Mouse (Mus musculus) CH12.LX (cell line): ENCODE measurements around the gene Stox2. TPM values are rescaled to one million over a fixed set of nuclear protein-coding genes. Genes with fewer than 3 reads are reported as not detected.

Source experiments
- DNase-seq: peaks from one replicate; pipeline ENCODE4 v3.0.0-alpha.2; 2013; ENCODE audit errors: extremely low read depth
- H3K27ac ChIP-seq: 2 replicates; pipeline ENCODE4 v1.5.1; 2012; ENCODE audit warnings: low read depth, mild to moderate bottlenecking, control low read depth, moderate library complexity; ENCODE audit not compliant: insufficient read depth
- H3K27me3 ChIP-seq: replicated peaks from 2 replicates; pipeline ENCODE3; 2012; ENCODE audit warnings: inconsistent platforms
- H3K36me3 ChIP-seq, 2 experiments: replicated peaks in 1 of 2; 2 replicates each; pipeline versions ENCODE3 to v1.6.1; 2012; ENCODE audit warnings: inconsistent platforms in 1 of 2, low read length in 1 of 2, mild to moderate bottlenecking in 1 of 2, mixed read lengths in 1 of 2, moderate library complexity in 1 of 2; ENCODE audit not compliant: control insufficient read depth in 1 of 2, insufficient read depth in 1 of 2
- H3K4me1 ChIP-seq, 2 experiments: 2 replicates each; pipeline ENCODE4 v1.6.1; 2012; ENCODE audit warnings: inconsistent platforms in 1 of 2, moderate library complexity in 1 of 2; ENCODE audit not compliant: insufficient read depth in 2 of 2, control insufficient read depth in 1 of 2
- H3K4me2 ChIP-seq: 2 replicates; pipeline ENCODE4 v1.6.1; 2012; ENCODE audit warnings: low read depth, mild to moderate bottlenecking, control low read depth; ENCODE audit not compliant: poor library complexity, insufficient read depth, severe bottlenecking
- H3K4me3 ChIP-seq, 3 experiments: fragments of 150-350 bp in 1 of 3; sonication (generic) in 1 of 3; replicated peaks in 1 of 3; 2 replicates each; pipeline versions ENCODE3 to v1.5.1; 2011 to 2012; ENCODE audit warnings: low read depth in 2 of 3, low read length in 2 of 3, mild to moderate bottlenecking in 2 of 3, moderate library complexity in 2 of 3, control low read depth in 1 of 3, improper control_type of control experiment in 1 of 3, inconsistent platforms in 1 of 3, mixed read lengths in 1 of 3; ENCODE audit not compliant: poor library complexity in 1 of 3
- H3K79me2 ChIP-seq: replicated peaks from 2 replicates; pipeline ENCODE4 v1.6.1; 2012; ENCODE audit warnings: mild to moderate bottlenecking, moderate library complexity; ENCODE audit not compliant: control insufficient read depth, poor library complexity, insufficient read depth, severe bottlenecking; ENCODE audit errors: extremely low read depth
- H3K9ac ChIP-seq: 2 replicates; pipeline ENCODE4 v1.6.1; 2012; ENCODE audit warnings: low read depth, mild to moderate bottlenecking, control low read depth, moderate library complexity; ENCODE audit not compliant: insufficient read depth
- H3K9me3 ChIP-seq: replicated peaks from 2 replicates; pipeline ENCODE3; 2012; ENCODE audit warnings: low read length, inconsistent platforms, mixed read lengths
- BHLHE40 ChIP-seq: IDR thresholded peaks from 2 replicates; pipeline ENCODE4 v1.6.1; 2011; ENCODE audit warnings: mild to moderate bottlenecking, low read depth, low read length, improper control_type of control experiment
- CHD2 ChIP-seq: IDR thresholded peaks from 2 replicates; pipeline ENCODE4 v1.6.1; 2011; ENCODE audit warnings: low read length, improper control_type of control experiment
- ELF1 ChIP-seq: IDR thresholded peaks from 2 replicates; pipeline ENCODE4 v1.6.1; 2014; ENCODE audit warnings: low read depth, mild to moderate bottlenecking, inconsistent platforms, low read length, improper control_type of control experiment
- ETS1 ChIP-seq: conservative IDR thresholded peaks from 2 replicates; pipeline ENCODE4 v1.6.1; 2012; ENCODE audit warnings: low read depth, mild to moderate bottlenecking, inconsistent platforms, low read length, improper control_type of control experiment, moderate library complexity
- GABPA ChIP-seq: IDR thresholded peaks from 2 replicates; pipeline ENCODE4 v1.6.1; 2012; ENCODE audit warnings: low read depth, low read length, improper control_type of control experiment, inconsistent platforms; ENCODE audit not compliant: insufficient replicate concordance
- HCFC1 ChIP-seq: IDR thresholded peaks from 2 replicates; pipeline ENCODE4 v1.6.1; 2012; ENCODE audit warnings: low read depth, mild to moderate bottlenecking, inconsistent platforms, low read length, improper control_type of control experiment
- IRF4 ChIP-seq: IDR thresholded peaks from 2 replicates; pipeline ENCODE4 v1.6.1; 2014; ENCODE audit warnings: low read depth, mild to moderate bottlenecking, inconsistent platforms, low read length, improper control_type of control experiment
- MAX ChIP-seq: IDR thresholded peaks from 2 replicates; pipeline ENCODE4 v1.6.1; 2011; ENCODE audit warnings: low read length, improper control_type of control experiment
- MYC ChIP-seq: IDR thresholded peaks from 2 replicates; pipeline ENCODE4 v1.6.1; 2011; ENCODE audit warnings: low read depth, mild to moderate bottlenecking, improper control_type of control experiment, low read length
- PAX5 ChIP-seq: IDR thresholded peaks from 2 replicates; pipeline ENCODE4 v1.6.1; 2012; ENCODE audit warnings: low read length, inconsistent platforms, mixed read lengths
- RAD21 ChIP-seq: IDR thresholded peaks from 2 replicates; pipeline ENCODE4 v1.6.1; 2011; ENCODE audit warnings: low read depth, mild to moderate bottlenecking, low read length, improper control_type of control experiment, moderate library complexity
- SIN3A ChIP-seq: IDR thresholded peaks from 2 replicates; pipeline ENCODE4 v1.6.1; 2012; ENCODE audit warnings: low read length, improper control_type of control experiment, inconsistent platforms
- TCF12 ChIP-seq: IDR thresholded peaks from 2 replicates; pipeline ENCODE4 v1.6.1; 2014; ENCODE audit warnings: low read depth, mild to moderate bottlenecking, inconsistent platforms, low read length, improper control_type of control experiment
- ZKSCAN1 ChIP-seq: IDR thresholded peaks from 2 replicates; pipeline ENCODE4 v1.6.1; 2012; ENCODE audit warnings: low read depth, inconsistent platforms, low read length, improper control_type of control experiment, borderline replicate concordance
- dilution Hi-C: fragments of 300-500 bp; cut with MboI; formaldehyde crosslinking; loops from 2 replicates; pipeline ENCODE4 v1.14.3; 2020; ENCODE audit warnings: low sequenced_read_pairs; ENCODE audit not compliant: extremely low pct_unique_long_range_greater_than_20kb, extremely low pct_ligation_motif_present
- in situ Hi-C: fragments of 300-500 bp; cut with MboI; formaldehyde crosslinking; loops from 3 replicates; pipeline ENCODE4 v1.14.3; 2019; ENCODE audit warnings: low sequenced_read_pairs, low pct_ligation_motif_present, low pct_unique_long_range_greater_than_20kb, mixed read lengths
- polyA plus RNA-seq: library from polyadenylated mRNA; unstranded; fragments of >175 nt; gene quantifications from 2 replicates; pipeline ENCODE4 v1.2.1, GENCODE M21; 2012; ENCODE audit warnings: low read depth; ENCODE audit not compliant: insufficient read length
- total RNA-seq, 2 experiments: library from RNA; depleted of rRNA; stranded (reverse); fragments of 300-350 nt in 1 of 2; fragments of >200 nt in 1 of 2; gene quantifications; 2 replicates each; pipeline ENCODE4 v1.2.3; 2012 to 2014

The Stox2 gene
- total and polyA plus RNA-seq, 3 experiments, result 0.23 to 1.0 (median 0.42) TPM

DNA sequence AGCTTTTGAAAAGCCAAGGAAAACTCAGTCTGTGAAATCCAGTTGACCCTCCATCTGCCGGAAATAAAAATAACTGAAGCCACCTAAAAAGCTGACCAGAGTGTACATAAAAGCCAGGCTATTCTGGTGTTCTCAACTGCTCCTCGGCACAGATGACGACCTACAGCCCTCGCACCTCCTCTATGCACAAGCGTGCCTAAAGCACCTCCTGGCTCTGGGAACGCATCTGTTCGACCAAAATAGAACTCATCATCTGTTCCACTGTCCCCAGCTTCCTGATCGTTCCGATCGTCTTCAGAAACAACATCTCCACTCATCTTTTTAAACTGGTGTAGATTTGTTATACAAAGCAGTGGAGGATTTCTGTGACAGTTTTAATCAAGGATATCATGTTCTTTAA lies 166.3 kb downstream of the Stox2 start:
- DNase-seq, result no peak
- in situ Hi-C loops (no loop called here), dilution Hi-C loops (no loop called here)
- H3K36me3 ChIP-seq, result no peaks in the 10 kb centered on the region
- H3K27ac ChIP-seq, result no peak overlapping the region
- no peaks in the 10 kb centered on the region for H3K79me2 ChIP-seq
- H3K9ac ChIP-seq, result no peak overlapping the region
- no peak overlapping the region for H3K4me2 ChIP-seq
- no peak for TF ChIP-seq SIN3A
- no peak for TF ChIP-seq ETS1
- no peak for TF ChIP-seq PAX5
- TF ChIP-seq IRF4, result no peak
- no peaks in the 10 kb centered on the region for H3K4me1 ChIP-seq
- H3K27me3 ChIP-seq, result no peaks in the 10 kb centered on the region
- no peaks in the 10 kb centered on the region for H3K9me3 ChIP-seq
- H3K4me3 ChIP-seq, result no peak overlapping the region

- H3K9me3 ChIP-seq, result no peaks in the 10 kb centered on the region
- H3K4me3 ChIP-seq, result no peak overlapping the region
- no peaks in the 10 kb centered on the region for H3K36me3 ChIP-seq
- H3K27me3 ChIP-seq, result no peaks in the 10 kb centered on the region
- H3K4me1 ChIP-seq, result no peaks in the 10 kb centered on the region
- TF ChIP-seq HCFC1 (no peak), ZKSCAN1 (no peak), MYC (no peak), MAX (no peak), ETS1 (no peak), TCF12 (no peak), BHLHE40 (no peak)
- H3K79me2 ChIP-seq, result no peaks in the 10 kb centered on the region
- H3K4me2 ChIP-seq, result no peak overlapping the region
- in situ Hi-C loops, result no loop called here
- no peak for DNase-seq
- H3K27ac ChIP-seq, result no peak overlapping the region
- dilution Hi-C loops, result no loop called here
- H3K9ac ChIP-seq, result no peak overlapping the region
These were observed 168.0 kb downstream of the Stox2 start for GRCm38 (mm10) chr8:47278211-47278610.

DNA sequence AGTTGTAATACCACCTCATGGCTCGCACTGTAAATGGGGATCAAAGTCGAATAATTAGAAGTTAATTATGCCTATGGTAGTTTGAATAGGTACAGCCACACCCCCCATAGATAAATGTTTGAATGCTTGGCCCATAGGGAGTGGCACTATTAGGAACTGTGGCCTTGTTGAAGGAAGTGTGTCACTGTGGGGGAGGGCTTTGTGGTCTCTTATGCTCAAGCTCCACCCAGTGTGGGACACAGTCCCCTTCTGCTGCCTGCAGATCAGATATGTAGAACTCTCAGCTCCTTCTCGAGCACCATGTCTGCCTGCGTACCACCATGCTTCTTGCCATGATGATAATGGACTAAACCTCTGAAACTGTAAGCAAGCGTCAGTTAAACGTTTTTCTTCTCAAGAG lies 177.2 kb downstream of the Stox2 start:
- no peak for DNase-seq
- in situ Hi-C loops, result no loop called here
- Histone ChIP-seq H3K36me3 (no peaks in the 10 kb centered on the region), H3K4me3 (no peak overlapping the region), H3K9ac (no peak overlapping the region), H3K79me2 (no peaks in the 10 kb centered on the region), H3K4me2 (no peak overlapping the region), H3K9me3 (no peaks in the 10 kb centered on the region), H3K27me3 (no peaks in the 10 kb centered on the region), H3K4me1 (no peaks in the 10 kb centered on the region), H3K27ac (no peak overlapping the region)
- TF ChIP-seq CHD2 (no peak), ELF1 (no peak), GABPA (no peak), RAD21 (no peak), ETS1 (no peak)
- dilution Hi-C loops, result no loop called here
